Mouse (Mus musculus): ENCODE measurements around the gene Grm7.

GRCm38 (mm10) chr6:110709763-110710162 lies 64.4 kb downstream of the Grm7 start:
- TF ChIP-seq CTCF (conservative IDR thresholded peaks at IDR 0.05; ENCODE audit: low read length) (no peak), POU5F1 (IDR thresholded peaks at IDR 0.05; ENCODE audit: borderline replicate concordance, low read length) (no peak)
